Mouse (Mus musculus) embryonic facial prominence, embryonic 15.5 days (tissue): ENCODE measurements around the gene Cd160. TPM values are rescaled to one million over a fixed set of nuclear protein-coding genes. Genes with fewer than 3 reads are reported as not detected.

Source experiments
- ATAC-seq: fragments of 200-750 bp; cut with Nextera tagmentation; 2 replicates; pipeline ENCODE4 v1.8.0; 2017; ENCODE audit warnings: low read depth, moderate TSS enrichment; ENCODE audit not compliant: insufficient number of reproducible peaks, low FRiP score, low TSS enrichment
- H3K27ac ChIP-seq: fragments of 300-500 bp; sonication (generic); replicated peaks from 2 replicates; pipeline ENCODE4 v1.5.1; 2015; ENCODE audit warnings: mild to moderate bottlenecking, inconsistent platforms
- H3K27me3 ChIP-seq: fragments of 300-500 bp; sonication (generic); 2 replicates; pipeline ENCODE4 v1.6.1; 2015; ENCODE audit warnings: inconsistent platforms
- H3K36me3 ChIP-seq: fragments of 300-500 bp; sonication (generic); 2 replicates; pipeline ENCODE4 v1.6.1; 2015; ENCODE audit warnings: mild to moderate bottlenecking, inconsistent platforms
- H3K4me1 ChIP-seq: fragments of 300-500 bp; sonication (generic); 2 replicates; pipeline ENCODE4 v1.6.1; 2015; ENCODE audit warnings: inconsistent platforms
- H3K4me2 ChIP-seq: fragments of 300-500 bp; sonication (generic); replicated peaks from 2 replicates; pipeline ENCODE4 v1.6.1; 2015; ENCODE audit warnings: mild to moderate bottlenecking, inconsistent platforms
- H3K4me3 ChIP-seq: fragments of 300-500 bp; sonication (generic); replicated peaks from 2 replicates; pipeline ENCODE4 v1.5.1; 2015; ENCODE audit warnings: mild to moderate bottlenecking, inconsistent platforms
- H3K9ac ChIP-seq: fragments of 300-500 bp; sonication (generic); 2 replicates; pipeline ENCODE4 v1.6.1; 2015; ENCODE audit warnings: inconsistent platforms
- H3K9me3 ChIP-seq: fragments of 300-500 bp; sonication (generic); replicated peaks from 2 replicates; pipeline ENCODE4 v1.6.1; 2016; ENCODE audit warnings: inconsistent platforms
- WGBS: fragments of 180-500 bp; shearing (Covaris S2); methylation state at CpG from one replicate; pipeline ENCODE4 v1.1.7; 2015; 5-methylcytosine and 5-hydroxymethylcytosine counted together
- polyA plus RNA-seq: library from polyadenylated mRNA; unstranded; fragments of >200 nt; fragmentation: Nextera tagmentation; extraction: Ambion mirVana; gene quantifications from 2 replicates; pipeline ENCODE4 v1.2.1, GENCODE M21; 2015

Cd160 gene
- polyA plus RNA-seq, result 0.07 and 0.13 TPM in 2 replicates

- Histone ChIP-seq H3K4me3 (no peak within 1 kb of the TSS), H3K27ac (no peak within 1 kb of the TSS), H3K4me2 (no peak within 1 kb of the TSS), H3K27me3 (no peaks in the 10 kb centered on the region), H3K4me1 (no peaks in the 10 kb centered on the region), H3K9ac (no peak within 1 kb of the TSS), H3K36me3 (no peaks in the 10 kb centered on the region), H3K9me3 (no peaks in the 10 kb centered on the region)
- no peak for ATAC-seq
- WGBS, result 57% methylated on average over 1 of the region's 1 CpGs
Observed at GRCm38 (mm10) chr3:96828984-96829383, at the start of gene Cd160, which contains the start of gene Pdzk1. Cd160 (minus strand) TSS chr3:96829351. Pdzk1 (plus strand) TSS chr3:96829284.

- Histone ChIP-seq H3K4me3 (no peak overlapping the region), H3K27me3 (no peaks in the 10 kb centered on the region), H3K4me1 (no peaks in the 10 kb centered on the region), H3K9me3 (no peaks in the 10 kb centered on the region), H3K9ac (no peak overlapping the region), H3K36me3 (peaks cover 69% of the 10 kb centered on the region), H3K4me2 (no peak overlapping the region), H3K27ac (no peak overlapping the region)
- WGBS, result 76% methylated on average over 7 of the region's 7 CpGs
- ATAC-seq, result no peak
Observed at GRCm38 (mm10) chr3:96874808-96875571, 45.8 kb upstream of the Cd160 start.

- Histone ChIP-seq H3K27me3 (no peaks in the 10 kb centered on the region), H3K4me1 (no peaks in the 10 kb centered on the region), H3K36me3 (peaks cover 72% of the 10 kb centered on the region), H3K9ac (no peak overlapping the region), H3K4me2 (no peak overlapping the region), H3K4me3 (no peak overlapping the region), H3K27ac (no peak overlapping the region), H3K9me3 (no peaks in the 10 kb centered on the region)
- WGBS, result 90% methylated on average over 8 of the region's 8 CpGs
- no peak for ATAC-seq
Observed at GRCm38 (mm10) chr3:96872501-96872900, 43.4 kb upstream of the Cd160 start.

- no peak for ATAC-seq
- Histone ChIP-seq H3K4me2 (no peak overlapping the region), H3K36me3 (peaks cover 67% of the 10 kb centered on the region), H3K27me3 (no peaks in the 10 kb centered on the region), H3K9ac (no peak overlapping the region), H3K27ac (no peak overlapping the region), H3K4me3 (no peak overlapping the region), H3K9me3 (no peaks in the 10 kb centered on the region), H3K4me1 (no peaks in the 10 kb centered on the region)
- WGBS, result 83% methylated on average over 8 of the region's 8 CpGs
Observed at GRCm38 (mm10) chr3:96871070-96871469, 41.9 kb upstream of the Cd160 start.

GRCm38 (mm10) chr3:96870270-96870669 lies 41.1 kb upstream of the Cd160 start:
- Histone ChIP-seq H3K9ac (no peak overlapping the region), H3K9me3 (no peaks in the 10 kb centered on the region), H3K36me3 (peaks cover 63% of the 10 kb centered on the region), H3K27ac (no peak overlapping the region), H3K27me3 (no peaks in the 10 kb centered on the region), H3K4me2 (no peak overlapping the region), H3K4me3 (no peak overlapping the region), H3K4me1 (no peaks in the 10 kb centered on the region)
- no peak for ATAC-seq
- WGBS, result 89% methylated on average over 2 of the region's 2 CpGs

- no peaks in the 10 kb centered on the region for H3K27me3 ChIP-seq
- H3K4me3 ChIP-seq, result no peak overlapping the region
- 96% methylated on average over 7 of the region's 7 CpGs for WGBS
- no peak for ATAC-seq
- no peaks in the 10 kb centered on the region for H3K4me1 ChIP-seq
- H3K9ac ChIP-seq, result no peak overlapping the region
- H3K9me3 ChIP-seq, result no peaks in the 10 kb centered on the region
- no peak overlapping the region for H3K4me2 ChIP-seq
- H3K27ac ChIP-seq, result no peak overlapping the region
- H3K36me3 ChIP-seq, result peaks cover 56% of the 10 kb centered on the region
Observed at GRCm38 (mm10) chr3:96869091-96869490, 39.9 kb upstream of the Cd160 start.

GRCm38 (mm10) chr3:96868566-96868965 lies 39.4 kb upstream of the Cd160 start:
- Histone ChIP-seq H3K36me3 (peaks cover 51% of the 10 kb centered on the region), H3K9ac (no peak overlapping the region), H3K27ac (no peak overlapping the region), H3K27me3 (no peaks in the 10 kb centered on the region), H3K4me3 (no peak overlapping the region), H3K4me1 (no peaks in the 10 kb centered on the region), H3K9me3 (no peaks in the 10 kb centered on the region), H3K4me2 (no peak overlapping the region)
- 89% methylated on average over 8 of the region's 8 CpGs for WGBS
- no peak for ATAC-seq

GRCm38 (mm10) chr3:96867863-96868262 lies 38.7 kb upstream of the Cd160 start:
- ATAC-seq, result no peak
- no peak overlapping the region for H3K9ac ChIP-seq
- no peak overlapping the region for H3K4me3 ChIP-seq
- no peaks in the 10 kb centered on the region for H3K27me3 ChIP-seq
- H3K4me2 ChIP-seq, result no peak overlapping the region
- H3K27ac ChIP-seq, result no peak overlapping the region
- WGBS, result 86% methylated on average over 3 of the region's 3 CpGs
- no peaks in the 10 kb centered on the region for H3K9me3 ChIP-seq
- peaks cover 44% of the 10 kb centered on the region for H3K36me3 ChIP-seq
- no peaks in the 10 kb centered on the region for H3K4me1 ChIP-seq

- Histone ChIP-seq H3K4me1 (no peaks in the 10 kb centered on the region), H3K27me3 (no peaks in the 10 kb centered on the region), H3K9ac (no peak overlapping the region), H3K36me3 (no peaks in the 10 kb centered on the region), H3K4me2 (no peak overlapping the region), H3K9me3 (no peaks in the 10 kb centered on the region), H3K27ac (no peak overlapping the region), H3K4me3 (no peak overlapping the region)
- ATAC-seq, result no peak
- WGBS, result 87% methylated on average over 5 of the region's 5 CpGs
Observed at GRCm38 (mm10) chr3:96860498-96860897, 31.3 kb upstream of the Cd160 start.

GRCm38 (mm10) chr3:96855833-96856232 lies 26.7 kb upstream of the Cd160 start:
- Histone ChIP-seq H3K27me3 (no peaks in the 10 kb centered on the region), H3K4me2 (no peak overlapping the region), H3K4me1 (no peaks in the 10 kb centered on the region), H3K36me3 (no peaks in the 10 kb centered on the region), H3K27ac (no peak overlapping the region), H3K4me3 (no peak overlapping the region), H3K9ac (no peak overlapping the region), H3K9me3 (no peaks in the 10 kb centered on the region)
- WGBS, result 79% methylated on average over 3 of the region's 3 CpGs
- ATAC-seq, result no peak

GRCm38 (mm10) chr3:96854376-96854775 lies 25.2 kb upstream of the Cd160 start:
- no peak overlapping the region for H3K27ac ChIP-seq
- ATAC-seq, result no peak
- H3K27me3 ChIP-seq, result no peaks in the 10 kb centered on the region
- WGBS, result 80% methylated on average over 4 of the region's 4 CpGs
- H3K4me1 ChIP-seq, result no peaks in the 10 kb centered on the region
- H3K9me3 ChIP-seq, result no peaks in the 10 kb centered on the region
- H3K36me3 ChIP-seq, result no peaks in the 10 kb centered on the region
- no peak overlapping the region for H3K4me3 ChIP-seq
- no peak overlapping the region for H3K4me2 ChIP-seq
- H3K9ac ChIP-seq, result no peak overlapping the region

GRCm38 (mm10) chr3:96852561-96852960 lies 23.4 kb upstream of the Cd160 start:
- H3K27me3 ChIP-seq, result no peaks in the 10 kb centered on the region
- H3K36me3 ChIP-seq, result no peaks in the 10 kb centered on the region
- H3K4me3 ChIP-seq, result no peak overlapping the region
- H3K9me3 ChIP-seq, result no peaks in the 10 kb centered on the region
- no peak overlapping the region for H3K9ac ChIP-seq
- no peak for ATAC-seq
- 74% methylated on average over 6 of the region's 6 CpGs for WGBS
- H3K27ac ChIP-seq, result no peak overlapping the region
- no peak overlapping the region for H3K4me2 ChIP-seq
- no peaks in the 10 kb centered on the region for H3K4me1 ChIP-seq
